Mouse (Mus musculus): ENCODE measurements around the gene Pdzd2. TPM values are rescaled to one million over a fixed set of nuclear protein-coding genes. Genes with fewer than 3 reads are reported as not detected.

Pdzd2 gene
- 9.3 and 11.4 TPM in 2 replicates for polyA plus RNA-seq (2012; rRNA removed)

DNA sequence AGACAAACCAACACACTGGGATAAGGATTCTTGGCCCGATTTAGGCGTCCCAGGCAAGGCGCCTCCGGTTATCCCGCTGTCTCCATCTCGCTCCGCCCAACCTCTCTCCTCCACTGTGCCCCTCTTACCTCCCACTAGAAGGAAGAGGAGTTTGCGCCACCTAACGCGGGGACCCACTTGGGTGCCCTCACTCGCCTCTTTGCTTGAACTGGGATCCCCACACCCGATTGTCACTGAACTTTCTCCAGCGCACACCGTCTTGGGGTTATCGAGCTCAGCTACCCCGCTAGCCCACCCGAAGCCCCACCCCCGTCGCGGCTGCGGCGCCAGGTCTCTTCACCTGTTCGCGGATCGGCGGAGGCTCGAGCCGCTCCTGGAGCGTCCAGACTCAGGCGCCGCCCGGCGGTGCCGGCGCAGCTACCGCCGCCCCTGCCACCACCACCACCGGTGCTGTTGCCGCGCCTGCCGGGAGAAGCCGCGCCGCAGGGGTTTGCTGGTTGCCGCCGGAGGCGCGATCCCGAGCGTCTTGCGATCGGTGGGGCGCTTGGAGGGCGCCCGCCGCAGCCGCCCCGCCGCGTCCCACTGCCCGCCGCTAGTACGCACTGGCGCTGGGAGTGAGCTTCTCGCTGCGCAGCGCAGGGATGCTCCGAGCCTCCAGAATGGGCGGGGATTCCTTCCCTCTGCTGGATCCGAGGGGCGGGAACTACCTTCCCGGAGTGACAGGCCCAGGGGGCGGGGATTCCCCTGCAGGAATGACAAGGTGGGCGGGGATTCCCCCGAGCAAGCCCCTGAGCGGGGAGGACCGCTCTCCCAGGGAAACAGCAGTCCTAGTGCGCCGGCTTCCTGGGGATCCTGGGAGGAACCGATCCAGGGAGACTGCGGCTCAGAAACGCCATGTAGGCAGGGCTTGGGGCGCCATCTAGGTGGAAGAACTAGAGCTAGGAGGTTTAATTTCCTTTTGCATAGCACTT, at the start of gene Pdzd2:
Gene Pdzd2 (minus strand): TSS at position 648 of the 971 bp plus-strand sequence.
- Histone ChIP-seq H3K4me1 (ENCODE audit: control insufficient read depth, insufficient read depth, low read length) (peaks cover 7% of the 10 kb centered on the region), H3K36me3 (ENCODE audit: control insufficient read depth, insufficient read depth, low read length) (no peaks in the 10 kb centered on the region), H3K27ac (ENCODE audit: control insufficient read depth, insufficient read depth, low read depth, low read length) (no peak within 1 kb of the TSS), H3K4me3 (ENCODE audit: control insufficient read depth, low read depth, low read length) (peak within 1 kb of the TSS; percentile 31), H3K27me3 (ENCODE audit: control insufficient read depth, insufficient read depth, low read length) (no peaks in the 10 kb centered on the region; the same call in none of the 2 replicates)
- TF ChIP-seq POLR2A (IDR thresholded peaks at IDR 0.05; ENCODE audit: control insufficient read depth, low read depth, low read length) (no peak), CTCF (IDR thresholded peaks at IDR 0.05; ENCODE audit: control insufficient read depth, insufficient read depth, insufficient replicate concordance, low read depth, low read length) (no peak)

DNA sequence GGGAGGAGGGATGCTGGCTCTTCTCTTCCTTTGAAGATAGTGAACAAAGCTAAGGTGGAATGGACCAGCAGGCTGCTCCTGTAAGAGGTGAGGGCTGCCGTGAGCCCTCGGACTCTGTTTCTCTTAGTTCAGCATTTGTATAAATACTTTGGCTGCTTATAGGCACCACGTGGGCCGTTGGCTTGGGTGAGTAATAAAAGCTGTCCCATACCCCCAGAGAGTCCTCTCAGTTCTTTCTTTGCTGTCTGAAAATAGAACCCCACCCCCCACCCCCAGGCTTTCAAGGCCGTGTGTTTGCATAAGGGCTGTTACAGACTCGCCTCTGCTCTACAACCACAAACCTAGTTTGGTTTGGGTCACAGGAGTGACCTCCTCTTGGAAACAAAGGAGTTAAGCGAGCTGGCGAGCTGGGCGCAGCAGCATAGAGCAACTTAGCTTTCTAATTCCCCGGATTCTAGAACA, 49.7 kb upstream of the Pdzd2 start:
- TF ChIP-seq POLR2A (IDR thresholded peaks at IDR 0.05; ENCODE audit: control insufficient read depth, low read depth, low read length) (no peak), CTCF (IDR thresholded peaks at IDR 0.05; ENCODE audit: control insufficient read depth, insufficient read depth, insufficient replicate concordance, low read depth, low read length) (no peak)
- H3K27ac ChIP-seq (ENCODE audit: control insufficient read depth, insufficient read depth, low read depth, low read length), result no peak overlapping the region
- no peaks in the 10 kb centered on the region for H3K4me1 ChIP-seq (ENCODE audit: control insufficient read depth, insufficient read depth, low read length)
- no peaks in the 10 kb centered on the region for H3K36me3 ChIP-seq (ENCODE audit: control insufficient read depth, insufficient read depth, low read length)
- H3K4me3 ChIP-seq (ENCODE audit: control insufficient read depth, low read depth, low read length), result no peak overlapping the region
- H3K27me3 ChIP-seq (ENCODE audit: control insufficient read depth, insufficient read depth, low read length), result no peaks in the 10 kb centered on the region

DNA sequence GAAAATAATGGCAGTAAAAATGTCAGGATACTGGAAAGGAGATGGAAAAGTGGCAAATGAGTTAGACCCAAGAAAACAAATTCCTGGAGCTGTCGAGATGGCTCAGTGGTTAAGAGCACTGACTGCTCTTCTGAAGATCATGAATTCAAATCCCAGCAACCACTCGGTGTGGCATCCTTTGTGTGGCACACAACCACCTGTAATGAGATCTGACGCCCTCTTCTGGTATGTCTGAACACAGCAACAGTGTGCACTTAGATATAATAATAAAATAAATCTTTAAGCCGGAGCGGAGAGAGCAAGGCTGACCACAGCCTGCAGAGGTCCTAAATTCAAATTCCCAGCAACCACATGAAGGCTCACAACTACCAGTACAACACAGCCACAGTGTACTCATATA, 48.8 kb upstream of the Pdzd2 start:
- Histone ChIP-seq H3K36me3 (ENCODE audit: control insufficient read depth, insufficient read depth, low read length) (no peaks in the 10 kb centered on the region), H3K27ac (ENCODE audit: control insufficient read depth, insufficient read depth, low read depth, low read length) (no peak overlapping the region), H3K4me1 (ENCODE audit: control insufficient read depth, insufficient read depth, low read length) (no peaks in the 10 kb centered on the region), H3K27me3 (ENCODE audit: control insufficient read depth, insufficient read depth, low read length) (no peaks in the 10 kb centered on the region), H3K4me3 (ENCODE audit: control insufficient read depth, low read depth, low read length) (no peak overlapping the region)
- no peak for TF ChIP-seq POLR2A (IDR thresholded peaks at IDR 0.05; ENCODE audit: control insufficient read depth, low read depth, low read length)
- no peak for TF ChIP-seq CTCF (IDR thresholded peaks at IDR 0.05; ENCODE audit: control insufficient read depth, insufficient read depth, insufficient replicate concordance, low read depth, low read length)

DNA sequence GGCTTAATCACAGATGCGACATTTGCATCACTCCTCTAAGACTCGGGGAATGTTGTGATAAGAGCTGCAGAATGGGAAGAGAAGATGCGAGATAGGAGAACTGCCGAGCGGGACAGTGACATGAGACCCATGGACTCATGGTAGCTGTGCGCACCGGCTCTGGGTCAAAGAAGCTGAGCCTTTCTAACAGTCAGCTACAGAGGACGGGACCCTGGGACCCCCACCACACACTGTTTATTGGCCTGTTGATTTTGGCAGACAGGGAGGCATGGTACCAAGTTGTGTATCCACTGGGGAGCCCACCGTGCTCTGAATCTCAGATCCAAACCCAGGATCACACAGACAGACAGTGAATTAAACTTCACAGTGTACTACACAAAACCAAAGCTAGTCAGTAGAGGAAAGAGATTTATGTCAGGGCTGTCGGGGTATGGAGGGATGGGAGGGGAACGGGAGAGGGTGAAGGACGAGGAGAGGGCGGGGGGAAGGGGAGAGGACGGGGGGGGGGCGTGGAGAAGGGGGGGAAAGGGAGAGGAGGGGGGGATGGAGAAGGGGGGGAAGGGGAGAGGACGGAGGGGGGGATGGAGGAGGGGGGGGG, 42.1 kb upstream of the Pdzd2 start:
- Histone ChIP-seq H3K27me3 (ENCODE audit: control insufficient read depth, insufficient read depth, low read length) (no peaks in the 10 kb centered on the region), H3K36me3 (ENCODE audit: control insufficient read depth, insufficient read depth, low read length) (no peaks in the 10 kb centered on the region), H3K4me1 (ENCODE audit: control insufficient read depth, insufficient read depth, low read length) (no peaks in the 10 kb centered on the region), H3K27ac (ENCODE audit: control insufficient read depth, insufficient read depth, low read depth, low read length) (no peak overlapping the region), H3K4me3 (ENCODE audit: control insufficient read depth, low read depth, low read length) (no peak overlapping the region)
- no peak for TF ChIP-seq CTCF (IDR thresholded peaks at IDR 0.05; ENCODE audit: control insufficient read depth, insufficient read depth, insufficient replicate concordance, low read depth, low read length)
- no peak for TF ChIP-seq POLR2A (IDR thresholded peaks at IDR 0.05; ENCODE audit: control insufficient read depth, low read depth, low read length)

GRCm38 (mm10) chr15:12781296-12781695, 41.6 kb upstream of the Pdzd2 start:
- Histone ChIP-seq H3K4me3 (ENCODE audit: control insufficient read depth, low read depth, low read length) (no peak overlapping the region), H3K27me3 (ENCODE audit: control insufficient read depth, insufficient read depth, low read length) (no peaks in the 10 kb centered on the region), H3K27ac (ENCODE audit: control insufficient read depth, insufficient read depth, low read depth, low read length) (no peak overlapping the region), H3K4me1 (ENCODE audit: control insufficient read depth, insufficient read depth, low read length) (no peaks in the 10 kb centered on the region), H3K36me3 (ENCODE audit: control insufficient read depth, insufficient read depth, low read length) (no peaks in the 10 kb centered on the region)
- TF ChIP-seq POLR2A (IDR thresholded peaks at IDR 0.05; ENCODE audit: control insufficient read depth, low read depth, low read length) (no peak), CTCF (IDR thresholded peaks at IDR 0.05; ENCODE audit: control insufficient read depth, insufficient read depth, insufficient replicate concordance, low read depth, low read length) (no peak)

DNA sequence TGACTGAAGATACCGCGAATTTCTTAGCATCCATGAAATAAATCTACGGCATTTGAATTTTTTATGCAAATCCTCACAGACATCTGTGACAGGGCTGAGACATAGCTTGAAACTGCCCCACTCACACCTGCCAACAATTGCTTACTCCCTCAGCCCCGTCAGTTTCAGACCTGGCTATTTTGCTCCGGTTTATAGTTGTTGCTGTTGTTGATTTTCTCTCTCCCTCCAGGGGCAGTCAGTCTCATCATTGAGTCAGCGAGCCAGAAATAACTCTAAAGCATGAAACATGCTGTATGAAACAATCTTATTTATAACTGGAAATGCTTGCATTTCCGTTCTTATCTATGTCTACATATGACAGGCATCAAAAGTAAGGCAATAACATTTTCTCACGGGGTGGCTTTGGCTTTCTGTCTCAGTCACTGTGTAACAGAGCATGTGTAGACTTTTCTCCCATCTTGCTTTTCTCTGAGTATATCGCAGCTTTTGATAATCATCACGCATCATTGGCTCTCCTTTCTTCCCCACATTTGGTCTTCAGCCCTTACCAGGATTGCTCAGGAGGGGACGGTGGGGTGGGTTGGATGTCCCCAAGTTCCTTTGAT, 34.5 kb upstream of the Pdzd2 start:
- no peaks in the 10 kb centered on the region for H3K36me3 ChIP-seq (ENCODE audit: control insufficient read depth, insufficient read depth, low read length)
- no peak overlapping the region for H3K4me3 ChIP-seq (ENCODE audit: control insufficient read depth, low read depth, low read length)
- H3K4me1 ChIP-seq (ENCODE audit: control insufficient read depth, insufficient read depth, low read length), result no peaks in the 10 kb centered on the region
- H3K27ac ChIP-seq (ENCODE audit: control insufficient read depth, insufficient read depth, low read depth, low read length), result no peak overlapping the region
- no peak for TF ChIP-seq POLR2A (IDR thresholded peaks at IDR 0.05; ENCODE audit: control insufficient read depth, low read depth, low read length)
- no peaks in the 10 kb centered on the region for H3K27me3 ChIP-seq (ENCODE audit: control insufficient read depth, insufficient read depth, low read length)

GRCm38 (mm10) chr15:12770958-12771357, 31.2 kb upstream of the Pdzd2 start:
- TF ChIP-seq POLR2A (IDR thresholded peaks at IDR 0.05; ENCODE audit: control insufficient read depth, low read depth, low read length) (no peak), CTCF (IDR thresholded peaks at IDR 0.05; ENCODE audit: control insufficient read depth, insufficient read depth, insufficient replicate concordance, low read depth, low read length) (no peak)
- Histone ChIP-seq H3K4me1 (ENCODE audit: control insufficient read depth, insufficient read depth, low read length) (no peaks in the 10 kb centered on the region), H3K27me3 (ENCODE audit: control insufficient read depth, insufficient read depth, low read length) (no peaks in the 10 kb centered on the region), H3K36me3 (ENCODE audit: control insufficient read depth, insufficient read depth, low read length) (no peaks in the 10 kb centered on the region), H3K4me3 (ENCODE audit: control insufficient read depth, low read depth, low read length) (no peak overlapping the region), H3K27ac (ENCODE audit: control insufficient read depth, insufficient read depth, low read depth, low read length) (no peak overlapping the region)

Data from testis, adult 2 months (tissue).